Mouse (Mus musculus) heart, postnatal 4 days (tissue): Measurements from ENCODE around the gene Pilrb1. TPM values are rescaled to one million over a fixed set of nuclear protein-coding genes. Genes with fewer than 3 reads are reported as not detected.

ENCODE experiments used
- DNase-seq: peaks from one replicate; pipeline ENCODE4 v3.0.0; 2021
- total RNA-seq, 2 experiments: library from RNA; stranded (reverse); gene quantifications; 2 replicates each; pipeline ENCODE4 v1.2.3; 2021

The Pilrb1 gene
- total RNA-seq, 2 experiments from 2014 or later = 0.38 TPM; not detected in 1

GRCm38 (mm10) chr5:137828694-137829093, 29.2 kb downstream of the Pilrb1 start:
- DNase-seq = no peak

- DNase-seq = no peak
Measured at GRCm38 (mm10) chr5:137826421-137826820, 31.5 kb downstream of the Pilrb1 start.

- DNase-seq = no peak
Measured at GRCm38 (mm10) chr5:137825971-137826370, 31.9 kb downstream of the Pilrb1 start.

GRCm38 (mm10) chr5:137825030-137825429, 32.9 kb downstream of the Pilrb1 start:
- no peak for DNase-seq

GRCm38 (mm10) chr5:137823455-137824045, 34.4 kb downstream of the Pilrb1 start:
- no peak for DNase-seq

- DNase-seq = no peak
Measured at GRCm38 (mm10) chr5:137822602-137823001, 35.3 kb downstream of the Pilrb1 start.

GRCm38 (mm10) chr5:137822126-137822525, 35.8 kb downstream of the Pilrb1 start:
- no peak for DNase-seq

GRCm38 (mm10) chr5:137817466-137818222, 40.3 kb downstream of the Pilrb1 start:
- no peak for DNase-seq

- DNase-seq = no peak
Measured at GRCm38 (mm10) chr5:137808316-137808715, 49.6 kb downstream of the Pilrb1 start.

- no peak for DNase-seq
Measured at GRCm38 (mm10) chr5:137806158-137806557, 51.7 kb downstream of the Pilrb1 start.

Other genes starting within 250 kb of the Pilrb1 start
- 100 to 1,000 TPM; 133 to 137 TPM for gene Pcolce, start 244.3 kb downstream of the Pilrb1 start, total RNA-seq
- under 1 TPM; 0.21 to 0.25 TPM for gene Fbxo24, start 229.1 kb downstream of the Pilrb1 start, total RNA-seq
- gene Lrch4, start 229.0 kb downstream of the Pilrb1 start, total RNA-seq = 10 to 100 TPM; 19.2 to 21.6 TPM
- 1 to 10 TPM; 4.8 to 6.6 TPM for gene Gm20605, start 228.9 kb downstream of the Pilrb1 start, total RNA-seq
- 1 to 10 TPM; 1.8 to 2.2 TPM for gene Sap25, start 216.8 kb downstream of the Pilrb1 start, total RNA-seq
- gene Irs3, start 212.4 kb downstream of the Pilrb1 start, total RNA-seq = not detected
- gene Agfg2, start 173.4 kb downstream of the Pilrb1 start, total RNA-seq = 10 to 100 TPM; 21.7 to 23.1 TPM
- 1 to 10 TPM; 3.1 to 3.3 TPM for gene Nyap1, start 116.5 kb downstream of the Pilrb1 start, total RNA-seq
- gene Tsc22d4, start 112.4 kb downstream of the Pilrb1 start, total RNA-seq = 100 to 1,000 TPM; 230 to 231 TPM
- gene Ppp1r35, start 79.3 kb downstream of the Pilrb1 start, total RNA-seq = 10 to 100 TPM; 16.5 to 17.1 TPM
- 10 to 100 TPM; 29.0 to 40.3 TPM for gene Mepce, start 70.5 kb downstream of the Pilrb1 start, total RNA-seq
- 1 to 10 TPM; 2.4 to 3.2 TPM for gene Zcwpw1, start 70.3 kb downstream of the Pilrb1 start, total RNA-seq
- 1 to 10 TPM in 1 of 2 experiments, under 1 TPM in 1; 0.71 to 2.4 TPM for gene Pilra, start 21.8 kb downstream of the Pilrb1 start, total RNA-seq
- 1 to 10 TPM in 1 of 2 experiments, not detected in 1; 1.0 TPM for gene Pilrb2, start 13.7 kb upstream of the Pilrb1 start, total RNA-seq
- under 1 TPM; 0.09 to 0.17 TPM for gene Cyp3a13, start 63.5 kb upstream of the Pilrb1 start, total RNA-seq
- under 1 TPM; 0.29 to 0.61 TPM for gene Gjc3, start 105.0 kb upstream of the Pilrb1 start, total RNA-seq
- gene Azgp1, start 123.4 kb upstream of the Pilrb1 start, total RNA-seq = not detected
- not detected for gene Smok3a, start 163.2 kb upstream of the Pilrb1 start, total RNA-seq
- not detected for gene Smok3b, start 163.3 kb upstream of the Pilrb1 start, total RNA-seq
- not detected for gene Smok3c, start 195.1 kb upstream of the Pilrb1 start, total RNA-seq
- 10 to 100 TPM; 22.6 to 25.0 TPM for gene Zkscan1, start 227.0 kb upstream of the Pilrb1 start, total RNA-seq